Mouse (Mus musculus) left cerebral cortex, postnatal 4 days (tissue): ENCODE data around the gene Sptlc3. TPM values are rescaled to one million over a fixed set of nuclear protein-coding genes. Genes with fewer than 3 reads are reported as not detected.

Source experiments
- DNase-seq: peaks from one replicate; pipeline ENCODE4 v3.0.0-alpha.2; 2022
- intact Hi-C: fragments of 180-260 bp; cut with DNase I; formaldehyde crosslinking; loops from one replicate; pipeline ENCODE4 v1.15.1; 2025
- total RNA-seq, 2 experiments: library from RNA; stranded (reverse); gene quantifications; 2 replicates each; pipeline ENCODE4 v1.2.3; 2021

Gene Sptlc3
- not detected for total RNA-seq

- intact Hi-C loops = no loop called here
- no peak for DNase-seq
These were observed at the start of gene Sptlc3 for GRCm38 (mm10) chr2:139493836-139494235. Gene Sptlc3 (plus strand): TSS chr2:139493913.

- DNase-seq = no peak
- intact Hi-C loops = no loop called here
These were observed 26.0 kb upstream of the Sptlc3 start for GRCm38 (mm10) chr2:139467726-139468125.

DNA sequence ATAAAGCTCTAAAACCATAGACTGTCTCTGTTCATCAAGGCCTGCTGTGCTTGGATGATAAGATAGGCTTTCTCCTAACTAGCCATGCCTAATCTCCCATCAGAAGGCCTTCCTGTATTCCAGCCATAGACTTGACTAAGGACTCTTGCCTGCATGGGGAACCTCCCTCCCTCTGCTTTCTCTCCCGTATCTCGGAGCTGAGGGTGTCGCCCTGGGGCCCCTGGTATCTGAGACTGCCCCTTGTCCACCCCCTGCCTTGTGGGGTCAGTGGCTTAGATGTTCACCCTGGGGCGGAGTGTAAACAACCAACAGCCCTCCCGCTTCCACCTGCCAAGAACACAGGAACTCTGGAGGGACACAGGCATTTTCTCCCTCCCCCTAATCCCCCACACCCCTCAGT is 5.0 kb upstream of the Sptlc3 start:
- intact Hi-C loops = no loop called here
- DNase-seq = no peak

GRCm38 (mm10) chr2:139494629-139495028 is 916 bp downstream of the Sptlc3 start:
- no peak for DNase-seq
- intact Hi-C loops = no loop called here

DNA sequence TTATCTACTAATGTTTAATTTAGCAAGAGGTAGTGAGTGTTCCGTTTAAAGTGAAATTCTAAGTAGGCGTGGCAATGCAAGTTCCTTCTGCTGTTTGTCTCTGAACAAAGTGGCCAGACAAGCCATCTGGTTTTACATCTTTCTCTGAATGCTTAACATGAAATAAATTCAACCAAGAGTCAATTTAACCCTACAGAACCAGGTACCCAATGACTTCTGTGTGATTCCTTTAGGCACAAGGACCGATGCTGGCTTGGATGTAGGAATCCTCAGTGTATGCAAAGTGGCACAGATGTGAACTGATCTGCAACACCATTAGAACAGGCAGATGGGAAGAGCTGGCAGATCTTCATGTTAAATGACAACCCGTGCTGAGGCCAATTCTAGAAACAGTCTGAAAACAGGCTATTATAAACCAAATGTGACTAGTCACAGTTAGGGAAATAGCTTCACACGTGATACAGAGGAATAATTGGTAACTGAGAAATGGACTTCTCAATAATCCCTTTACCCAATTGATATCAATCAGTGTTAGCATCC is 68.3 kb downstream of the Sptlc3 start:
- intact Hi-C loops = no loop called here
- DNase-seq = no peak

DNA sequence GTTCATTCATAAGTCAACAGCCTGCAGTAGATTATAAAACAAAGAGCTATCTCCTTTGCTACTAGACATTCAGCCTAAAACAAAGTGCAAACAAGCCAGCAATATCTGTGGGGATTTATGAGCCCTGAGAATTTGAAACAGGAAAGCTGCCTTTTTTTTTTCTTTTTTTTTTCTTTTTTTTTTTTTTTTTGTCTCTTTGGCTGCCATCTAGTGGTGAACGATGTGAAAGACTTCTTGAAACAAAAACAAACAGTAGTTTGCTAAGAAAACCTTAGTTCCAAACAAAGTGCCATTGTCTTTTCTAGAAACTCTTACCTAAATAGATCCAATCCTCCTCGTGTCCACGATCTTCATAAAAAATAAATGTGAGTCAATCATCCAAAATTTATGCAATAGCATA is 85.6 kb downstream of the Sptlc3 start:
- intact Hi-C loops = loop anchor here (5.0 kb wide), 1 partner anchor 157 kb away; no protein-coding TSS in a partner anchor

DNA sequence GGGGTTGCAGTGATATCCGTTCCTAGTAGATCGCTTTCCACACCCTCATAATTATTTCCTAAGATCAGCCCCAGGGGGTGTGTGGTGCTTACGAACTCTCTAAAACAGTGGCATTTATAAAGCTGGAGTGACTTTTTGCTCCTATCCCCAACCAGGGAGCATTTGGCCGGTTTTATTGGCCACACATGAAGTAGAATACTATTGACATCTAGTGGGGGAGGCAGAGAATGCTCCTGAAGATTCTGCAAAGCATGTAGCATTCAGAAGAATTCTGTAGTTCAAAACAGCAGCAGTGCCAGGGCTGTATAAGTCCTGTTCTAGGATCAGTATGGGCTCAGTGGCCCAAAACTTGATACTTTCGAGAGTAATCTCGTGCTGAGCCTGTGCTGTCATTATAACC is 89.1 kb downstream of the Sptlc3 start:
- intact Hi-C loops = loop anchor here (5.0 kb wide), 1 partner anchor 200 kb away; no protein-coding TSS in a partner anchor
- no peak for DNase-seq

More for the DNA sequence above, 85.6 kb downstream of the Sptlc3 start:
- no peak for DNase-seq

- intact Hi-C loops = no loop called here
- no peak for DNase-seq
These were observed 94.0 kb downstream of the Sptlc3 start for GRCm38 (mm10) chr2:139587660-139588200.

DNA sequence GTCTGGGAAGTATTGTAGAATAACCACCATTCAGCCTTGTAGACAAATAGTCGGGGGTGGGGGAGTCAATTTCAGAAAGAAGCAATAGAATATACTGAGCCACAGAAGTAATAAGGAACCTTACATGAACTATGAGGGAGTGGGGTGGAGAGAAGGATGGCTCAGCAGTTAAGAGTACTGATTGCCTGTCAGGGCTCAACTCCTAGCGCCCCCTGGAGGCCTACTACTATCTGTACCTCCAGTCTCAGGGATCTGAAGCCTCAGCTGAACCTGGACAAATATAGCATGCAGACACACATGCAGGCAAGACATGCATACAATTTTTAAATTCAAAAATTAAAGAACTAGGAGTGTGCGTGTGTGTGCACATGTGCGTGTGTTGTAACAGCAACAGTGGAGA is 96.2 kb downstream of the Sptlc3 start:
- intact Hi-C loops = loop anchor here (10.0 kb wide), 1 partner anchor 565 kb away; the partner anchor contains the start of gene Gm17374

GRCm38 (mm10) chr2:139590888-139591698 is 97.4 kb downstream of the Sptlc3 start:
- intact Hi-C loops = loop anchor here (10.0 kb wide), 1 partner anchor 564 kb away; the partner anchor contains the start of gene Gm17374
- no peak for DNase-seq

More for the DNA sequence above, 96.2 kb downstream of the Sptlc3 start:
- peak; percentile 72 for DNase-seq

GRCm38 (mm10) chr2:139592109-139592508 is 98.4 kb downstream of the Sptlc3 start:
- DNase-seq = no peak
- intact Hi-C loops = loop anchor here (10.0 kb wide), 1 partner anchor 563 kb away; the partner anchor contains the start of gene Gm17374

GRCm38 (mm10) chr2:139597229-139597628 is 103.5 kb downstream of the Sptlc3 start:
- intact Hi-C loops = loop anchor here (10.0 kb wide), 1 partner anchor 558 kb away; the partner anchor contains the start of gene Gm17374
- DNase-seq = no peak

DNA sequence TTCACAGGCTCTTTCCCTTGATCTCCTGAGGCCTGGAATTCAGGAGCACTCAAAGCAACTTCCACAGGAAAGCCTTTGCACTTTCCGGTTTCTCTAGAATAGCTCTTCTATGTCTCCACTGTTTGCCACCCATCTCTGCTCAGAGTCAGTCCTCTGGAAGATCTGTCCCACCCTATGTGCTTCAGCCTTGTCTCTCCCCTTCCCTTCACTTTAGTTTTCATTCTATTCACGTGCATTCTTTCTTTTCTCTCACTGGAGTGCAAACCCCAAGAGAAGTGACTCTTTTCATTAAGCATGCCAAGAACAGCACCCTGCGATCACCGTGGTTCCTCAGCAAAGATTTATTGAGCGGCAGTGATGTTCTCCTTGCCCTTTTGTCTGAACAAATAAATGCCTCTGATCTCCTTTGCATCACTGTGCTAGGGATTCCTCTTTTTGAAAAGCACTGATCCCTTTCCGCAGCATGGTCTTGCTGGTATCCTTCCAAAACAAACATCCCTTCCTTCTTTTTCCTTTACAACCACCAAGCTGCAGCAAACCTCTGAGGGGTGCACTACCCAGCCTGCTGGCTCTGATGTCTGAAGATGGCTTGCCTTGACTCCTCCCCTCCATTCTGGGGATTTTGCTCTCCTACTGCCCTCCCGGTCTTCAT is 108.0 kb downstream of the Sptlc3 start:
- DNase-seq = no peak
- intact Hi-C loops = loop anchor here (10.0 kb wide), 1 partner anchor 123 kb away; no protein-coding TSS in a partner anchor

GRCm38 (mm10) chr2:139608167-139608566 is 114.5 kb downstream of the Sptlc3 start:
- intact Hi-C loops = loop anchor here (10.0 kb wide), 1 partner anchor 117 kb away; no protein-coding TSS in a partner anchor
- no peak for DNase-seq

DNA sequence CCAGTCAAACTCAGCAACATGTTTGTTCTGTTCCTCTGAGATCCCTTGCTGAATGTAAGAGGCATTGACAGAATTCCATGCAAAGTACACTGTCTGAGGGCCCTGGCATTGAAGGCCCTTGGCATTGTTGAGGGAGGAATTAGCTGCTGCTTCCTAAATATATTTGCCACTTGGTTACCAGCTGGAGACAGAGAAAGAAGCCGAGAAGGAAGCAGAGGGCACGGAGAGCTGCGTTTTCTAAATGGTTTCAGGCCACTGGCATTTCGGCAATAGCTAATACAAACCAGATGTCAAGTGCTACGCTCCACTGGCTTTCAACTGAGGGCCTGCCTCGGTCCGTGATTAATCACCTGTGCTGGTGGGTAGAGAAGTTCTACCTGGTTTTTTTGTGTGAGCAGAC is 115.1 kb downstream of the Sptlc3 start:
- intact Hi-C loops = loop anchor here (10.0 kb wide), 1 partner anchor 116 kb away; no protein-coding TSS in a partner anchor
- DNase-seq = no peak

GRCm38 (mm10) chr2:139609231-139609630 is 115.5 kb downstream of the Sptlc3 start:
- no peak for DNase-seq
- intact Hi-C loops = loop anchor here (10.0 kb wide), 1 partner anchor 116 kb away; no protein-coding TSS in a partner anchor

DNA sequence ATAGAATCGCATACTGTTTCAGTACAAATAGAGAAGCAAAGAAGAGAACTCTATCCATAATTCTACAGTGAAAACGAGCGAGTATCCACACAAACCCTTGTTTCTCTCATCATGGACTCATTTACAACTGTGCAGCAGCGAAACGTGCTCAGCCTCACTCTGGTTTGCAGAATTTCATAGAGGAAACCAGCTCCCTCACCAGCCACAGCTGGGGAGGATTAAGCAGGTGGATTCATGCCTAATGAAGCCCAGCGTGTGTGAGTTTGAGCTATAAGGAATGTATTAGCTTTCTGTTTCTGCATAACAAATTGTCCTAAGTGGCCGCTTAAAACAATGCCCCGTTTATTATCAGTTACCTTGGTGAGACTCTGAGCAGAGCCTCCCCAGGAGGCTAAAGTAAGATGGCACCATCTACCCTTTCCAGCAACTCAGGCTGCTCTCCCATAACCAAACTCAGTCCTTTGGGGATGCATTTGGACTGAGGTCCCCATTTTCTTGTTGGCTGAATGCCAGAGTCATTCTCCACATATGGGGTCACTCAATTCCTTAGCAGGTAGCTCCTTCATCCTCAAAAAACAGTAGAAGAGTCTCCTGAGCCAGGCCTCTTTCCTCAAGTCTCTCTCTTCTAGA is 116.1 kb downstream of the Sptlc3 start:
- intact Hi-C loops = loop anchor here (10.0 kb wide), 1 partner anchor 115 kb away; no protein-coding TSS in a partner anchor

DNA sequence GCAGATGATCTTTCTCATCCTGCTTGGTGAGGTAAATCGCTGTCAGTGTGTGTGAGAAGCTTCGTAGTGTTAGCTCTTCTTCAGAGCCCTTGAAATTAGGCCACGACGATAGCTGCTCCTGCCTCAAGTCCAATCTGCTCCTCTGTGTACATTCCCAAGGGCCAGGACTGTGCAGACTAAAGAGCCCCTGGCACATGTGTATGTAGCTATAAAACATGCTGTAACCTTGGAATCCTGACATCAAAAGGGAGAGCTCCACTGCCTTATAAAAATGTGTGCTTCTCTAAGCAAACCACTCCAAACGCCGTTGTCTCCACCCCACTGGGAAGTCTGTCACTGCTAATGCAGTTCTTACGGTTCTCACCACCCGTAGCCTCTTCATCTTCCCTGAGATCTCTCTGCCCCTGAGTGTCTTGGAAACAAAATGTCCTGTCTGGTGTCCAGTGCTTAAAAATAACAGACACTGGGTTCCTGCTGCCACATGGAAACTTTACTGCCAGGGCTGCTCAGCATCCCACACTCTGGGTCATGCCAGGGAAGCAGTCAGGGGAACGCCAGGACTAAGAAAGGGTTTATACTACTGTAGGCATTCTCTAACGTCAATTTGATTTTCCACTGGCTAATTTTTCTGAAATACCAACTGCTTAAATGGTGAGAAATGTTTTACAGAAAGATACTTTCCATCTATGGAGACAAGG is 118.8 kb downstream of the Sptlc3 start:
- DNase-seq = no peak
- intact Hi-C loops = no loop called here

More for the DNA sequence above, 116.1 kb downstream of the Sptlc3 start:
- DNase-seq = no peak

DNA sequence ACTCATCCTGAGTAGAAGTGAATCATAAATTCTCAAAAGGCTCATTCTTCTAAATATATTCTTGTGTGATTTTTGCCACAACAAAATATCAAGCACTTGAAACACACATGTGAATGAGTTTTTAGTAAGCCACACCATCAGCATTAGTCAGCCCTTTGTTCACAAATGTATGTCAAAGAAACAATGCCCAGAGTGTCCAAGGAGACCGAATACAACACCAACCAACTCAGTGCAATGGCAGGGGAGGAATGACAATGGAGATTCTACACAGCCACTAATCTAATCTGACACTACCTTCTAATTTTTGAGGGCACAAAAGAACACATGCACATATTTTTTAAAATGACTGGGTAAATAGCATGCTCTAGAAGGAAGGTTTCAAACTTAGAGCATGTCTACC is 132.8 kb downstream of the Sptlc3 start:
- intact Hi-C loops = no loop called here
- DNase-seq = no peak

GRCm38 (mm10) chr2:139628731-139629130 is 135.0 kb downstream of the Sptlc3 start:
- DNase-seq = no peak
- intact Hi-C loops = no loop called here
